Mouse (Mus musculus) adrenal gland, adult 2 months (tissue): Measurements from ENCODE around the gene Ctdspl. TPM values are rescaled to one million over a fixed set of nuclear protein-coding genes. Genes with fewer than 3 reads are reported as not detected.
A peak's percentile ranks its signal among the peaks of the same experiment; 100 is the strongest.

ENCODE experiments used
- DNase-seq: peaks from one replicate; pipeline ENCODE4 v3.0.0; 2021
- polyA plus RNA-seq: library from polyadenylated mRNA; depleted of rRNA; stranded (reverse); fragments of >200 nt; gene quantifications from 2 replicates; pipeline ENCODE4 v1.2.3, GENCODE M21; 2012
- total RNA-seq, 2 experiments: library from RNA; stranded (reverse); gene quantifications; 2 replicates each; pipeline ENCODE4 v1.2.3; 2021

Gene Ctdspl
- total and polyA plus RNA-seq, 3 experiments: 19.8 to 33.1 (median 28.0) TPM

- peak; percentile 82 for DNase-seq
Measured at GRCm38 (mm10) chr9:118920798-118921515, 5.3 kb upstream of the Ctdspl start.

- no peak for DNase-seq
Measured at GRCm38 (mm10) chr9:118921926-118922325, 4.3 kb upstream of the Ctdspl start.

- no peak for DNase-seq
Measured at GRCm38 (mm10) chr9:118924554-118925085, 1.6 kb upstream of the Ctdspl start.

GRCm38 (mm10) chr9:118925286-118926110 is 755 bp upstream of the Ctdspl start:
- peak; percentile 99 for DNase-seq

GRCm38 (mm10) chr9:118926688-118927321 is 552 bp downstream of the Ctdspl start:
- peak; percentile 74 for DNase-seq

- no peak for DNase-seq
Measured at GRCm38 (mm10) chr9:118927501-118927900, 1.2 kb downstream of the Ctdspl start.

- DNase-seq: no peak
Measured at GRCm38 (mm10) chr9:118928007-118928406, 1.8 kb downstream of the Ctdspl start.

- DNase-seq: no peak
Measured at GRCm38 (mm10) chr9:118928656-118929055, 2.4 kb downstream of the Ctdspl start.

- no peak for DNase-seq
Measured at GRCm38 (mm10) chr9:118930611-118931010, 4.4 kb downstream of the Ctdspl start.

GRCm38 (mm10) chr9:118933800-118934199 is 7.5 kb downstream of the Ctdspl start:
- DNase-seq: no peak

- no peak for DNase-seq
Measured at GRCm38 (mm10) chr9:118934319-118934718, 8.1 kb downstream of the Ctdspl start.

- DNase-seq: no peak
Measured at GRCm38 (mm10) chr9:118935098-118935497, 8.8 kb downstream of the Ctdspl start.

- no peak for DNase-seq
Measured at GRCm38 (mm10) chr9:118936071-118936470, 9.8 kb downstream of the Ctdspl start.

- no peak for DNase-seq
Measured at GRCm38 (mm10) chr9:118937515-118937914, 11.3 kb downstream of the Ctdspl start.

- no peak for DNase-seq
Measured at GRCm38 (mm10) chr9:118939410-118939809, 13.2 kb downstream of the Ctdspl start.

- DNase-seq: no peak
Measured at GRCm38 (mm10) chr9:118939831-118940230, 13.6 kb downstream of the Ctdspl start.

GRCm38 (mm10) chr9:118940591-118941207 is 14.4 kb downstream of the Ctdspl start:
- peak; percentile 58 for DNase-seq

GRCm38 (mm10) chr9:118942030-118942429 is 15.8 kb downstream of the Ctdspl start:
- no peak for DNase-seq

- DNase-seq: no peak
Measured at GRCm38 (mm10) chr9:118943941-118944340, 17.7 kb downstream of the Ctdspl start.

GRCm38 (mm10) chr9:118944388-118944787 is 18.1 kb downstream of the Ctdspl start:
- DNase-seq: no peak

- DNase-seq: no peak
Measured at GRCm38 (mm10) chr9:118948486-118948885, 22.2 kb downstream of the Ctdspl start.

GRCm38 (mm10) chr9:118949124-118949523 is 22.9 kb downstream of the Ctdspl start:
- no peak for DNase-seq
